Mouse (Mus musculus) thymus, adult 2 months (tissue): ENCODE results near the gene Ncln.

Experiments used
- CTCF ChIP-seq: fragments of 200-500 bp; IDR thresholded peaks from 2 replicates; pipeline ENCODE4 v1.5.1; 2012; ENCODE audit warnings: mild to moderate bottlenecking, control low read depth, low read length, moderate library complexity, borderline replicate concordance; ENCODE audit not compliant: control insufficient read depth, poor library complexity, insufficient read depth; ENCODE audit errors: extremely low read depth
- POLR2A ChIP-seq: fragments of 200-500 bp; IDR thresholded peaks from 2 replicates; pipeline ENCODE4 v1.6.1; 2012; ENCODE audit warnings: mild to moderate bottlenecking, low read length, control low read depth, moderate library complexity; ENCODE audit not compliant: control insufficient read depth, poor library complexity, insufficient read depth; ENCODE audit errors: extremely low read depth

- TF ChIP-seq POLR2A (no peak), CTCF (no peak)
These were observed 11.7 kb upstream of the Ncln start for GRCm38 (mm10) chr10:81507691-81508489.
